Mouse (Mus musculus) adipocyte (in vitro differentiated cells): Measurements from ENCODE around the gene 1700001C19Rik.
"Not testable (repeated sequence)": the region's sequence is repeated elsewhere in the genome, so short reads cannot be mapped to it uniquely, and the experiment has no call there.

Experiments
- DNase-seq: peaks from one replicate; pipeline ENCODE4 v3.0.0-alpha.2; 2016; ENCODE audit warnings: low spot score

The 1700001C19Rik gene

GRCm38 (mm10) chr17:47430815-47431214 lies 6.4 kb downstream of the 1700001C19Rik start:
- no peak for DNase-seq

- peak; percentile 15 for DNase-seq
These were observed 8.3 kb downstream of the 1700001C19Rik start for GRCm38 (mm10) chr17:47428831-47429304.

- no peak for DNase-seq
These were observed 9.9 kb downstream of the 1700001C19Rik start for GRCm38 (mm10) chr17:47427316-47427715.

GRCm38 (mm10) chr17:47424186-47424585 lies 13.0 kb downstream of the 1700001C19Rik start:
- DNase-seq: no peak

GRCm38 (mm10) chr17:47422616-47423015 lies 14.6 kb downstream of the 1700001C19Rik start:
- DNase-seq: not testable (repeated sequence)

- no peak for DNase-seq
These were observed 15.6 kb downstream of the 1700001C19Rik start for GRCm38 (mm10) chr17:47421566-47421965.

- no peak for DNase-seq
These were observed 17.0 kb downstream of the 1700001C19Rik start for GRCm38 (mm10) chr17:47420195-47420594.

- DNase-seq: not testable (repeated sequence)
These were observed 27.0 kb downstream of the 1700001C19Rik start for GRCm38 (mm10) chr17:47409897-47410861.

GRCm38 (mm10) chr17:47408558-47408898 lies 28.6 kb downstream of the 1700001C19Rik start:
- DNase-seq: no peak

GRCm38 (mm10) chr17:47407717-47408557 lies 29.2 kb downstream of the 1700001C19Rik start:
- DNase-seq: no peak

- DNase-seq: no peak
These were observed 36.7 kb downstream of the 1700001C19Rik start, which contains the start of gene Guca1a for GRCm38 (mm10) chr17:47400451-47400850. Gene Guca1a (minus strand): TSS chr17:47400584.

GRCm38 (mm10) chr17:47399091-47399490 lies 38.1 kb downstream of the 1700001C19Rik start:
- no peak for DNase-seq

GRCm38 (mm10) chr17:47395376-47395913 lies 41.7 kb downstream of the 1700001C19Rik start:
- DNase-seq: no peak

- no peak for DNase-seq
These were observed 42.8 kb downstream of the 1700001C19Rik start for GRCm38 (mm10) chr17:47394223-47394869.

GRCm38 (mm10) chr17:47386649-47387048 lies 50.5 kb downstream of the 1700001C19Rik start:
- no peak for DNase-seq

- no peak for DNase-seq
These were observed 52.0 kb downstream of the 1700001C19Rik start, which contains the start of gene Guca1b for GRCm38 (mm10) chr17:47385145-47385544. Gene Guca1b (plus strand): TSS chr17:47385393.

GRCm38 (mm10) chr17:47384064-47384463 lies 53.1 kb downstream of the 1700001C19Rik start:
- no peak for DNase-seq

GRCm38 (mm10) chr17:47383266-47383665 lies 53.9 kb downstream of the 1700001C19Rik start:
- DNase-seq: peak; percentile 46

- no peak for DNase-seq
These were observed 55.3 kb downstream of the 1700001C19Rik start for GRCm38 (mm10) chr17:47381917-47382316.

- no peak for DNase-seq
These were observed 59.0 kb downstream of the 1700001C19Rik start for GRCm38 (mm10) chr17:47378133-47378532.

GRCm38 (mm10) chr17:47376779-47377280 lies 60.3 kb downstream of the 1700001C19Rik start:
- DNase-seq: no peak
